Mouse (Mus musculus) MEL-GATA-1-ER (cell line): Measurements from ENCODE around the gene Mdc1.

Experiments
- DNase-seq: peaks from one replicate; pipeline ENCODE4 v3.0.0-alpha.2; 2012; ENCODE audit warnings: low read depth; ENCODE audit errors: extremely low read depth

Gene Mdc1

DNA sequence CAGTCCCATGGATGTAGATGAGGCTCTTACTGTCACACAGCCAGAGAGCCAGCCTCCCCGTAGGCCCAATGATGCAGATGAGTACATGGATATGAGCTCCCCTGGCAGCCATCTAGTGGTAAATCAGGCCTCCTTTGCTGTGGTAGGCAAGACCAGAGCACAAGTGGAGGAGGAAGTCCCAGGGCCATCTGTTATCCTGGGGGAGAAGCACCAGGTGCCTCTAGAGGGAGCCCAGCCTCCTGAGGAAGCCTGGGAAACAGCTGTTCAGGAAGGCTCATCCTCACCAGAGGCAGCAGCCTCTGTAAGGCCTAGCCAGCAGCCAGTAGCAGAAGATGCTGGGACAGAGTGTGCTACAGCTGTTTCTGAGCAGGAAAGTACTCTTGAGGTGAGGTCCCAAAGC is 6.8 kb downstream of the Mdc1 start:
- no peak for DNase-seq

DNA sequence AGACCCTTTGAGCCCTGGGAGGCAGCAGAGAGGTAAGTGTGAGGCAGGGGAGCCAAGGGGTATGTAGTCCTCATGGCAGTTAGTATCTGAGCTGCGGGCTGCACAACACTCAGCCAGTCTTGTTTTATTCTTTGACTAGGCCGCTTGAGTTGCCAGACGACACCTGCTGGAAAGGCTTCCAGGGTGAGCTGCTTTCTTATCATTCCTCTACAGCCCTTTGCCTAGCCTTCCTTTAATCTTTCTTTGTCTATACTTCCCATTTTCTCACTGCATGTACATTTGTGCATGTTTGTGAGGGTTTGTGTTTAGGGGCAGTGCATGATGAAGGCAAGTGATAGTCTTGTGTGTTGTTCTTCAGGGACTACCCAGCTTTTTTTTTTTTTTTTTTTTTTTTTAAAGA is 9.7 kb downstream of the Mdc1 start:
- DNase-seq = peak; percentile 94

DNA sequence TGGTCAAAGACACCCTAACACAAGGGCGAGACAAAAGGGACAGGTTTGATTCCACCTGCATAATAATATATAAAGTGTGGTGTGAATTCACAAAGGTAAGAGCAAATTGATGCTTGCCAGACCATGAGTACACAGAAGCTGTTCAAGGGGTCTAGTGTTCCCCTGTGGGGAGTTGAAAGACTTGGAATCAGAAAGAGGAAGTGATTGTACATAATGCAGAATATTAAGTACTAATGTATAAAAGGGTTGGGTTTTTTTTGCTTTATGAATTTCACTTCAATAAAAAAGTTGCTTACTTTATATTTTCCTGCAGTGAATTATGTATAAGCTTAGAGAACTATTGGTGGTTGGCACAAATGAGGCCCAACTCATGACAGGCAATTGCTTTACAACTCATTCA is 18.1 kb downstream of the Mdc1 start:
- no peak for DNase-seq

DNA sequence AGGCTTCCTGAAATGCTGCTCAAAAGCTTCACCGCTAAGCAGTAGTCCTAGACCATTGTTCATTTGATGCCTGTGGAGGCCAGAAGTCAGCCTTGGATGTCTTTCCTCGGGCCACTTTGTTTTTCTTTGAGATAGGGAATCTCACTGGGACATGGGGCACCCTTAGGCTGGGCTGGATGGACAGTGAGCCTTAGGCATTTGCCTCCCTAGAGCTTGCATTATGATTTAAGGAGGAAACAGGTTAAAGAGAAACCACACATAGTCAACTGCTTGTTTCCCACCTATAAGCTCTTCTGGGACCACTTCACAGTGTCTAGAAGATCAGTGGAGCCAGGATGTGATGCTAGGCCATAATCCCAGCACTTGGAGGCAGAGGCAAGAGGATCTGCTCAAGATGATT is 18.5 kb downstream of the Mdc1 start:
- DNase-seq = no peak

DNA sequence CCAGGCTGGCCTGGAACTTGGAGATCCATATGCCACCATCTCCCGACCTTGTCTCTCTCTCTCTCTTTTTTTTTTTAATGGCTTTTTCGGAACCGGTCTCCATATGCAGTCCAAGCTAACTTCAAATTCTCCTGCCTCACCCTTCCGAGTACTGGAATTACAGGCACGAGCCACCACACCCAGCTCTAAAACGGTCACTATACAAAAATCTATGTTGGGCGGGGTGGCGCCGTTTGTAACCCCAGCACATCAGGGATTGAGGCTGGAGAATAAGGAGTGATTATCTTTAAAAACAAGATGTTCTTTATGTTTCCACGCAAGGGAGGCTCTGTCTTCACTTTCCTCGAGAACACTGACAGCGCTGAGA is 19.5 kb downstream of the Mdc1 start:
- no peak for DNase-seq

DNA sequence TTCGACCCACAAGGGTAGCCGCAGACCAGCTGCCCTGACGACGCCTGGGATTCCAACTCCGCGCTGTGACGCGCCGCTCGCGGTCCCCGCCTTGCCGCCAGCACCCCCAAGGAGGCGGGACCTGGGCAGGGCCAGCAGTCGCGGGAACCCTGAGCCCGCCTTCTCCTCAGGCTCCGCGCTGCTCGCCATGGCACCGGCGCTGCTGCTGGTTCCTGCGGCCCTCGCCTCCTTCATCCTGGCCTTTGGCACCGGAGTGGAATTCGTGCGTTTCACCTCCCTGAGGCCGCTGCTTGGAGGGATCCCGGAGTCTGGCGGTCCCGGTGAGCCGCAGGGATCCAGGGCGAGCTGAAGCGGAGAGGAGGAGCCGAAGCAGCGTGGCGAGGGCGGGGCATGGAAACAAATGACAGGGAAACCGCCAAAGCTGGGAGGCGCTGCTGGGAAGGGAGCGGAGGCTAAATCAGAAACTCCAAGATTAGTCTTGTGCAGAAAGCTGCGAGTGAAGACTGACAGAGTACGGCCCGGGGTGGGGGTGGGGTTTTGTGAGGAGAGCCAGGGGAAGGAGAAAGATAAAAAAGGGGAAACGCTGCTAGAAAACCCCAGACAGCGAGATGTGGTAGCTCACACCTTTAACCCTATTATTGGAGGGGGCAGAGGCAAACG is 20.0 kb downstream of the Mdc1 start, which contains the start of gene Nrm:
Gene Nrm (plus strand): TSS at position 121 of the 660 bp plus-strand sequence.
- peak; percentile 85 for DNase-seq

DNA sequence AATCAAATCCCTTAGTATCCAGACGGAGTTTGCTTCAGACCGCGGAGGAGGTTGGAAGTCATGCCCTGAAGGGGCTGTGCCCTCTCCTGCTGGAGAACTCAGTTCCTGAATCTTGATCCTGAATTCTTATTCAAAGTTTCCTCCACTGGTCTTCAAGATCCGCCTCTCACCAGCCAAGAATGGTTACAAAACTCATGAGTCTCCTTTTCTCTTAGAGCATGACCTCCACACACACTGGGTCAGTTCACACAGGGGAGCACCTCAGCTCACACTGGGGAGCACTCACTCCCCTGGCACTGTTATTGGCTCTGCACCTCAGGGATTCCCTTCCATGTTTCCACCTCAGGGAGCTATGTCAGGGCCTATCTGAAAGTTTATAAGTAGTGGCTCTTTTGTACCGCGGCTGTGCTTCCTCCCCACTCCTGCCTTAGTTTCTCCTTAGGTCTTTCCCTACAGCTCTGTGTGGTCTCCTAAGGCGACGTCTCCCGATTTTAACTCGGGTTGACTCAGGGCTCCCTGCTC is 23.6 kb downstream of the Mdc1 start:
- no peak for DNase-seq

DNA sequence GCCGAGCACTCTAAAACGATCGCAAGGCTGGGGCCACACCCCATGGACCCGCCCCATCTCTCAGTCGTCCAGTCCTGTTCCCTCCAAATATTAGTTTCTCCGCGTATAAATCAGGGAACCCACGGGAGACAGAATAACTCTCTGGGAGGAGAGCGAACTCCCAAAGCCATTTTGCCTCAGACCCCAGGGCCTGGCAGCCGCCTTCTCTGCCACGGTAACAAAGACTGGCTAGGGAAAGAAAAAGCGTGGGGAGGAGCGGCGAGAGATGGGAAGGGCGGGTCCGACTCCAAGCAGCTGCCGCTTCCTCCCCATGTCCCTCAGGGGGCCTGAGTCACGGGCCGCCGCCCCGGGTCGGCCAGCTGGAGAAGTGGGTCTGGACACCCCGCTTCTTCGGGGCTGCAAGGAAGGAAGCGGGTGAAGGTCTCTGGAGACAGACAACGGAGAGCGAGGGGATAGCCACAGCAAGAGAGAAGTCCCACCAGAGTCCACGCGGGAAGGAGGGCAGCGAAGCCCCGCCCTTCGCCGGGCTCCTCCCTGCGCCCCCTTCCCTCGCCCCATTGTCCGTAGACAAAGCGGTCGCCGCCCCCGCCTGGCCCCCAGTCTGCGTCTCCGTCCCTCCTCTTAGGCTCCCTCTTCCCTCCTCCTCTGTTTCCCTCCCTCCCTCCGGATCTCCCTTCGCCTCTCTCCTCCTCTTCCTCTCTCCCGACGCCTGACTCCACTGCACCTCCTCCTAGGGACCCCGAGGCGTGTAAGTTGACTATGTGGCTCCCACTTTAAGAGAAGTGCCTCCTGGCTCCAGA is 24.4 kb downstream of the Mdc1 start, which contains the start of gene Ppp1r18:
Gene Ppp1r18 (plus strand): TSS at position 113 of the 800 bp plus-strand sequence.
- DNase-seq = no peak

DNA sequence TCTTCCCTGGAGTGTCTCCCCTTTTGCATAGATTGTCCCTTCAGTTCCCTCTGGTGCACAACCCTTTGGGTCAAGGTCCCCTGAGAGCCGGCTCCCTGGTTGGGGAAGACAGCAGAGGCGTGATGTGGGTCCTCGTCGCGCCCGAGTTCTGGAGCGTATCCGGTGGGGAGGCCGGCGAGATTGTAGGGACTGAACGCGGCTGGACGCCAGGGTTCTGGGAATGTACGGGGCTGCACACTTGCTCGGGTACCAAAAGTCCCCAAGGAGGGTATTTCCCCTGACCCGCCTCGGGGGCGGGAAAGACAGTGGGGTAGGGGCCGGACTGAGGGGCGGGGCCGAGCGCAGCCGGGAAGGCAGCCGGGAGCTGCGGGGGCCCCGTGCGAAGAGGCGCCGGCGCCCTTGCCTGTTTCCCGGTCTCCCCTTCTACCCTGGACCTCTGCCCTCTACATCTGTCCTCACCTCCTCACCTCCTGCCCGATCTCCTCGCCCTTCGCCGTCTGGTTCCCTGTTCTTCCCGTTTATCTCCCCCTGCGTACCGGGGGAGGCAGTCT is 25.0 kb downstream of the Mdc1 start:
- DNase-seq = no peak

DNA sequence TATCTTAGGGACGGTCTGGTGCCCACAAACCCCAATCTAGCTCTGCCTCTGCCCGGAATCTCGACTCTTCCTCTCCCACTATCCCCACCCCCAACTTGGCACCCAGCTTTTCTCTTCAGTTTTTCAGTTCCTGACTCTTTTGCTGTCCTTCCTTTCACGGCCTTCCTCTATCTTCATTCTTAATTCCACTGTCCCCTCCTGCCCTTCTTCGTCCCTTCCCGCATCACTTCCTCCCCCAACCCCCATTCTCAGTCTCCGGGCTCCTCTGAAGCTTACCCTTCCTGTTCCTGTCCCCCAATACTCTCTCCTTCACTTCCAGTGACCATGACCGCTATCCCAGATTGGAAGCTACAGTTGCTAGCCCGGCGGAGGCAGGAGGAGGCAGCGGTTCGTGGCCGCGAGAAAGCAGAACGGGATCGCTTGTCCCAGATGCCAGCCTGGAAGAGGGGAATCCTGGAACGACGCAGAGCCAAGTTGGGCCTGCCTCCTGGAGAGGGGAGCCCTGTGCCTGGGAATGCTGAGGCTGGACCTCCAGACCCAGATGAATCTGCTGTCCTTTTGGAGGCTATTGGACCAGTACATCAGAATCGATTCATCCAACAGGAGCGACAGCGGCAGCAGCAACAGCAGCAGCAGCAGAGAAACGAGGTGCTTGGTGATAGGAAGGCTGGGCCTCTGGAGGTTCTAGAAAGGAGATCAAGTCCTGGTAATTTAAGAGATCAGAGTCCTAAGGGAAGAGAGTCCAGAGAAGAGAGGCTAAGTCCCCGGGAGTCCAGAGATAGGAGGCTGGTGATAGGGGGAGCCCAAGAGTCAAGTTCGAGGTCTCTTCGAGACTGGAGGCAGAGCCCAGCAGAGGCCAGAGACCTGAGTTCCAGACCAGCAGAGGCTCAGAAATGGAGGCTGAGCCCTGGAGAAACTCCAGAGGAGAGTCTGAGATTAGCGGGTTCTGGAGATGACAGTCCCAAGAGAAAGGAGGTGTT is 25.9 kb downstream of the Mdc1 start:
- no peak for DNase-seq

DNA sequence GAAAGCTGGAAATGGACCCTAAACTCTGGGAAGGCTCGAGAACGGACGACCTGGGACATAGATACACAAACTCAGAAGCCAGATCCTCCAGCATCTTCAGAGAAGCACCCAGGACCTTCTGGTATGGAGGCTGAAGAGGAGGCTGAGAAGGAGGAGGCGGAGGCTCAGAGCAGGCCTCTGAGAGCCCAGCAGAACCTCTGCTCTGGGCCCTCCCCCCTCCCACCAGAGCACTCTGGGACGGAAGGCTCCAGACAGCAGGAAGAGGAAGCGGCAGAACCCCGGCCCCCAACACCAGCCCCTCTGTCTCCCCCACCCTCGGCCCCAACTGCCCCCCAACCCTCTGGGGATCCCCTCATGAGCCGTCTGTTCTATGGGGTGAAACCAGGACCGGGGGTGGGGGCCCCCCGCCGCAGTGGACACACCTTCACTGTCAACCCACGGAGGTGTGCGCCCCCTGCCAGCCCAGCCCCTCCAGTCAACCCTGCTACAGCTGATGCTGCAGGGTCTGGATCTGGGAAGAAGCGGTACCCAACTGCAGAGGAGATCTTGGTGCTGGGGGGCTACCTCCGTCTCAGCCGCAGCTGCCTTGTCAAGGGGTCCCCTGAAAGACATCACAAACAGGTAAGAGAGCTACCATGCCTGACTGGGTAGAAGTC is 27.0 kb downstream of the Mdc1 start:
- no peak for DNase-seq

DNA sequence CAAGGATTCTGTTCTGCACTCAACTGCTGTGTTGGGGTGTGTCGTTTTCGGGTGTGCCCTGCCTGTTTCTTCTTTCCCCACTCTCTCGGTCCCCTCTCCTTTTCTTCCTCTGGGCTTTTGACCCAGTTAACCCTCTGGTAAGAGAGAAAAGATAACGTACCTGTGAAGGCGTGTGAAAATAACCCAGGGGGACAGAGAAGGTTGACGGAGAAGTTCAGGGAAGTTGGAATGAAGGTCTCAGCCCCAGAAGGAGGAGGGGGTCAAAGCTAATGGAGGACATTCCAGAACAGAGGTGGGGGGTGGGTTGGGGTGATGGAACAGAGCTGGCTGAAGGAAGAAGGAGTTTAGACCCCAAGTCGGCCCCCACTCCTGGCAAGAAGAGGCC is 27.6 kb downstream of the Mdc1 start:
- no peak for DNase-seq

DNA sequence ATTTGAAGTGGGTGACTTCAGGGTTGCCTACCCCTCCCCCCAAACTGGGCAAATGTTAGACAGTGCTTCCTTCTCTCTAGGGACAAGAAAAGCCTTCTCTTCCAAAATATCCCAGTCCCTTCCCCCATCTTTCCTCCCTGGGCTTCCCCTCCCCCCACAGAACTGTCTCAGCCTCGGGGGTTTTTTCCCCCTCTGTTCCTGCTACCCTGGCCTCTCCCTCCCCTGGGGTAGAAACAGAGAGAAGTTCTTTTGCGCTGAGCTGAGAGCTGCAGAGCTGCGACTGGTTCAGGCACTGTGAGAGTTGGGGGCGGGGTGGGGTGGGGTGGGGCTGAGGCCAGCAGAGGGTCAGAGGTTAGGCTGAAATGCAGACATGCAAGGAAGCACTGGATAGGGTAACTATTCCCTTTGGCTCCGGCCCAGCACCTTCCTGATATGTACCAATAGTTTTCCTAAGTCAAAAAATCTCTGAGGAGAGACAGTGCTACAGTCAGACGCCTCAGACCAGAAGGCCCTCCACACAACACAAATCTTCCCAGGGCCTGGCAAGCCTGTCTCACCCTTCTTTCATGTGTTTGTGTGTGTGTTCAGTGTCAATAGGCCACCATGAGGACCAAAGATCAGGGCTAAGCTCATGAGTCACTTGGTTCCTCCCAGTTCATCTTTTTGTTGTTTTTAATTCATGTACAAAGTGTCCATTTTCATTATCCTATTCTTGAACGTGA is 28.2 kb downstream of the Mdc1 start:
- DNase-seq = no peak

DNA sequence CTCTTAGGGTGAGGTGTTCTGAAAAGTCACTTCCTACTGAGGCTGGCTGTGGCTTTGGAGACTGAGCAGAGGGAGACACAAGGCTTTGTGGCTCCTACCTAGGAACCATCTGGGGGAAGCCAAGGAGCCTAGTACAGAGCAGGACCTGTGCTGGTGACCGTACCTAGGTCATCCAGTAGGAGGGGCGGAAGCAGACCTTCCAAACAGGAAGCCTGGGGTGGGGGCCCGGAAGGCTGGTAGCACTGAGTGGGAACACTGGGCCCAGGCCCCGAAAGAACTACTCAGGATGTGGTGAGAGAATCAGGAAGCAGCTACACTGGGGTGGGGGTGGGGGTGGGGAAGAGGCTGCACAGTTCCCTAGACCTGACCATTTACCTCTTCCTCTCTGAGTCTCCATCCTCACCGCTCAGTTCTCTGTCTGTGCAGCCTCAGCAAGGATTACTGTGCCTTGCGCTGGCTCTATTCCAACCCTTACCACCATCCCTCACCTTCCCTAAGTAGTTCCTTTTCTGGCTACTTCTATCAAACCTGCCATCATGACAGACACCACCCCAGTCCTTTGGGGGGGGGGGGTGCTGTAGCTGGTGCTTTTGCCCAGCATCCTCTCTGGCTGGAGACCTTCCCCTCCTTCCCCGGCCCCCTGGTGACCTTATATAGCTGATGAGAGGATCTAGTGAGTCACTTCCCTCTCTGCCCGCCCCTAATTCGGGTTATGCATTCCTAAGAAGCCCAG is 29.0 kb downstream of the Mdc1 start:
- DNase-seq = peak; percentile 88

DNA sequence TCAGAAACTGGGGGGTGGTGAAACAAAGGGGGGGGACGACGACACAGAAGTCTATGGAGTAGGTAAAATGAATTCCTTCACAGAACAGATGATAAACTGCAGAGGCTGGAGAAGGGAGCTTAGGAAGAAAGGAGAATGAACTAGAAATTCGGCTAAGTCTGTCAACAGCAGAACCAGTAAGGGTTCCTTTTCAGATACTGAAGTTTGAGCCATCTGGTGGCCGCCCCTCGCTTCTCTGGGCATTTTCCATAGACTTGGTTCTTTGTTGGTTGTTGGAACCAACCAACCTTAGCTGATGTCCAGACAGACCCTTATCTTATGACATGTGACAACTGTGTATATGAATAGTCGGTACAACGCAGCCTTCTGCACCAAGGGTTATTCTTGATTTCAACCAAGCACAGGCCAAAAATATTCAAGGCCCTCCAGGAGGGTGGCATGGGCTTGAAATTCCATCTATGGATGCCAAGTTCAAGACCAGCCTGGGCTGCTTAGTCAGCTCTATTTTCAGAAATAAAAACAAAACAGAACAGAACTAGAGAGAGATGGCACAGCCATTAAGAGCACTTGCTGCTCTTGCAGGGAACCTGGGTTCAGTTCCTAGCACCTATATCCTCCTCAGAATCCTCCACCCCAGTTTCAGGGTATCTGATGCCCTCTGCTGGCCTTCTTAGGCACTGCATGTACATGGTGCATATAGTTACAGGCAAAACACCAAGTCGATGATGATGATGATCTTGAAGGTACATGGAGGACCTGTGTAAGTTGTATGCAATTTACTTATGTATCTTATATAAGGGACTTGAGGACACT is 29.8 kb downstream of the Mdc1 start:
- no peak for DNase-seq

DNA sequence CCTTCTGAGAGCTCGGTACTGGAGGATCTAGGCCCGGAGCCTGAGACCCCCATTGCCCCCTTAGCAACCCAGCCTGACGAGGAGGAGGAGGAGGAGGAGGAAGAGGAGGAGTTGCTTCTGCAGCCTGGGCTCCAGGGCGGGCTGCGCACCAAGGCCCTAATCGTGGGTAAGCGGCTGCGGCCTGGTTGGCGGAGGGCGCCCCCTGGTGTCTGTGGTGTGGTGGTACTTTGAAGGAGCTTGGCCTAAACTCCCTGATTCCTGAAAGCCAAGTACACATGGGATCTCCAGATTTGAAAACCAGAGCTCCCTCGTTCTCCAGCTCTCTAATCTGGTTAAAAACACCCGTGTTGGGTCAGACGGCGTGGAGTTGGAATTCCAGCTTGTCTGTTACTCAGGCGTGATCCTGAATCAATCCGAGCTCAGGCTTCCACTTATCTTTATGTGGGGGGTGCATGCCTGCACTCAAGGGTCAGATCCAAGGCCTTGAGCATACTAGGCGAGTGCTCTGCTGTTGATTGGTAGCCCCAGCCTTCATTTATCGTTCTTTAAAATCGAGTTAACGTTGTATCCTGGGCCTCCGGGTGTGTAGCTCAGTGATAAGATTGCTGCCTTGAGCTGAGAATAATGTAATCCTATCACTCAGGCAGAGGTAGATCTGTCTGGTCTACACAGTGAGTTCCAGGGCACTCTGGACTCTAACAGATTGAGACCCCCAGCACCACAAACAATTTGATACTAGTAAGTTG is 32.6 kb downstream of the Mdc1 start:
- DNase-seq = no peak

DNA sequence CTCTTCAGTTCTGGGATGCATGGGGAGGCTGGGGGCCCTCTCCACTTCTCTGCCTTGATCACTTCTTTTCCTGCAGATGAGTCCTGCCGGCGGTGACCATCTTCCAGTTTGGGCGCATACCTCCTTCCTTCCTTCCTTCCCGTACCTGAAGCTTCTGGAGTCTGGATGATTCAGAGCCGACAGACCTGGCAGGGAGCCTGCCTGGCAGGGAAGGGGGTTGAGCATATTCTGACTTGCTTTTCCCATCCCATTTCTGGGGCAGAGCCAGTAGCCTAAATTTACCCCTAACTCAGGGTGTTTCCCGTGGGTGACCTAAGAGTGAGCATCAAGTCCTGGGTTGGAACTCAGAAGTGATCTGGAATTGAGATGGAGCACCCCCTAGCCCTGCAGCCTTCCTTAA is 33.4 kb downstream of the Mdc1 start:
- DNase-seq = no peak
